Mouse (Mus musculus): ENCODE measurements at regions not wholly inside any gene's neighbourhood (a gene's known extent, or its start where the extent isn't known, plus 50 kb on each side); places are given as distances from the start of the nearest gene placed in this dataset.

DNA sequence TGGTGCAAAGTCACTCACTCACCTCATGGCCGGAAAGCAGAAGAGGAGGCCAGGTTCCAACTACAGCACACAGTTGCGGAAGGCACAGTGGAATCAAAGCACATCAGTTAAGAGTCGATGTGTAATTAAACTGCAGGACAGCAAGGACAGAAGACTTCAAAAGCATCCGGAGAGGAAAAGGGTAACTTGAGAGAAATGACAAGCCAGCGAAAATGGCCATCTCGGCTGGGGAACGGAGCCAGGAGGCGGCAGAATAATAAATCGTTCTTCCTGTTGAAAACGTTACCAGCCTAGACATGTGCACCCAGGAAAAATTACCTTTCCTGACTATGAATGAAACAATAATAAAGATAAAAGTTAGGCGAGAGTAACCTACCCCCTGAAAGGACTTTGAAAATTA, 56.2 kb upstream of the Zdhhc17 start:
- Histone ChIP-seq H3K9me3 (ENCODE audit: control insufficient read depth, low read length) (no peaks in the 10 kb centered on the region), H3K27me3 (ENCODE audit: control insufficient read depth, insufficient read depth, low read length) (no peaks in the 10 kb centered on the region), H3K4me2 (replicated peaks; ENCODE audit: low read depth, low read length, severe bottlenecking) (no peak overlapping the region), H3K36me3 (ENCODE audit: control insufficient read depth, insufficient read depth, low read length) (no peaks in the 10 kb centered on the region), H3K27ac (replicated peaks; ENCODE audit: low read depth, low read length) (no peak overlapping the region), H3K9ac (ENCODE audit: low read depth, low read length, severe bottlenecking) (no peak overlapping the region), H3K4me1 (ENCODE audit: control insufficient read depth, insufficient read depth, low read length) (no peaks in the 10 kb centered on the region), H3K4me3 (replicated peaks; ENCODE audit: low read length) (no peak overlapping the region)
- DNase-seq (ENCODE audit: low spot score) = no peak
- ATAC-seq (ENCODE audit: low FRiP score, low read depth) = no peak
- 40% methylated on average over 11 of the region's 11 CpGs for WGBS
- TF ChIP-seq POLR2A (IDR thresholded peaks at IDR 0.05; ENCODE audit: borderline replicate concordance, extremely low read depth, insufficient read depth, insufficient read length) = no peak

DNA sequence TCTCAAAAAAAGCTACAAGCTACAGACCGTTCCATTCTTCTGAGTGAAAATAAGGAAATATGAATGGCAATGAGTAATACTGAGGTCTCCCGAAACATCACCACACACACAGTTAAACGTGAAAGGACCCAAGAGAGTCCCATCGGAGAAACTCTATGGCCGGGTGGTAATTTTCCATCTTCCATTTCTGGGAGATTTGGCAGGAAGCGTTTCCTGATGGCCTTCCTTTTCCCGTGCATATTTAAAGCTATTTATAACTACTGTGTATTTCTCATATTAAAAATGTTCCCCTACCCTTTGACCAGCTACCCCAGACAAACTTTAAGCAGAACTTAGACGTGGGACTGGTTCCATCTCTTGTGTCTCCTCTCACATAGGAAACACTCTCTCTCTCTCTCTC, 50.7 kb upstream of the Zdhhc17 start:
- 79% methylated on average over 8 of the region's 8 CpGs for WGBS
- Histone ChIP-seq H3K9me3 (ENCODE audit: control insufficient read depth, low read length) (no peaks in the 10 kb centered on the region), H3K27me3 (ENCODE audit: control insufficient read depth, insufficient read depth, low read length) (no peaks in the 10 kb centered on the region), H3K4me1 (ENCODE audit: control insufficient read depth, insufficient read depth, low read length) (no peaks in the 10 kb centered on the region), H3K9ac (ENCODE audit: low read depth, low read length, severe bottlenecking) (no peak overlapping the region), H3K4me3 (replicated peaks; ENCODE audit: low read length) (no peak overlapping the region), H3K4me2 (replicated peaks; ENCODE audit: low read depth, low read length, severe bottlenecking) (no peak overlapping the region), H3K36me3 (ENCODE audit: control insufficient read depth, insufficient read depth, low read length) (no peaks in the 10 kb centered on the region), H3K27ac (replicated peaks; ENCODE audit: low read depth, low read length) (no peak overlapping the region)
- ATAC-seq (ENCODE audit: low FRiP score, low read depth) (no peak), DNase-seq (ENCODE audit: low spot score) (no peak)
- no peak for TF ChIP-seq POLR2A (IDR thresholded peaks at IDR 0.05; ENCODE audit: borderline replicate concordance, extremely low read depth, insufficient read depth, insufficient read length)
